Mouse (Mus musculus): ENCODE measurements at regions not wholly inside any gene's neighbourhood (a gene's known extent, or its start where the extent isn't known, plus 50 kb on each side); places are given as distances from the start of the nearest gene placed in this dataset.

DNA sequence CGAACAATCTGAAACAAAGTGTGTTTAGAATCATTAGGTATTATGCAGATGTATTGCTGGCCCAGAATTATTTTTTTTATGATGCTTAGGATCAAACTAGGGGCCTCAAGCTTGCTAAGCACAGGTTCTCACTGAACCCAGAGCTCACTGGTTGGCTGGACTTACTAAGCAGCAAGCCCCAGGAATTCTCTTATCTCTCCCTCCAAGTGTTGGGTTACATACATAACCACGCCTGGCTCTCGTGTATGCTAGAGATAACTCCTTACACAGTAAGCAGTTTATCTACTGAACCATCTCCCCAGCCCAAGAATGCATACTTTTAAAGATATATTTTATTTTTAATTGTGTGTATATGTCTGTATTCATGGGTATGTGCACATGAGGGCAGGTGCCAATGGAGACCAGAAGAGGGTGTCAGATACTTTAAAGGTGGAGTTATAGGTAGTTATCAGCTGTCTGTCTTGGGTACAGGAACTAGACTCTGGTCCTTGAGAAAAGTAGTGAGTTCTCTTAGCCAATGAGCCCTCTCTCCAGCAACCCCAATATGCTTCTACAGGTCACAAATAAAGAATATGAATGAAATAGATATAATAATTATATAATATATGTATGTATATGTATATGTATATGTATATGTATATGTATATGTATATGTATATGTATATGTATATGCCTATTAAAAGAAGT, 86.0 kb upstream of the Xpo1 start:
- no peak for ATAC-seq (ENCODE audit: insufficient number of reproducible peaks, low FRiP score, low TSS enrichment)

DNA sequence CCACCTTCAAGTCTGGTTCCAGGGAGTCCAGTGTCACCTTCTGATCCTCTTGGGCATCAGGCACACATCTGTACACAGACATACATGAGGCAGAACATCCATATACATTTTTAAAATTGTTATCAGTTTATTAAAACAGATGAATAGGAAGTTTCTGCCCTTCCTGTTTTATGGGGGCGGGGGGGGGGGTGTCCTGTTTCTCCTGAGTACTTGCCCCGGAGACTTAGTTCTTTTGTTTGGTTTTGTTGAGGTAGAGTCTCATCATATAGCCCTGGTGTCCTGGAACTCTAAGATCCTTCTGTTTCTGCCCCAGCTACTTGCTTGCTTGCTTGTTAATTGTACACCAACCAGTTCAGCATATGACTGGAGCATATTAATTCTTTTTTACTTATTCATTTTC, 85.0 kb upstream of the Xpo1 start:
- no peak for ATAC-seq (ENCODE audit: insufficient number of reproducible peaks, low FRiP score, low TSS enrichment)

DNA sequence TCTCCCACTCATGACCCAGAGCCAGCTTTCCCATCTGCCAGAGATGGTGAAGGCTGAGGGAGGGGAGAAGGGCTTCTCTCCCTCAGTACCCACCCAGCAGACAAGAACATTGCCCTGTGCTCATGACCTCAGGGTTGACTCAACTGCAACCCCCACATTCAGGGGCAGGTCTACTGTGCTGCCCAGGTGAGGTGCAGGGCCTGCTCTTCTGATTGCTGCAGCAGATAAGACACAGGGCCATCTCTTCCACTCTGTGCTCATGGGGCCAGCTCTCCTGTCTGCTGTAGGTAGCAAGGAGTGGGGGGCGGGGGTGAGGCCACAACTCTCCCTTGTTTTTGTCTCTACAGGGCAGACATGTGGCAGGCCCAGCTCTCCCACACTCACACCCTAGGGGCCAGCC, 84.1 kb upstream of the Xpo1 start:
- no peak for ATAC-seq (ENCODE audit: insufficient number of reproducible peaks, low FRiP score, low TSS enrichment)

DNA sequence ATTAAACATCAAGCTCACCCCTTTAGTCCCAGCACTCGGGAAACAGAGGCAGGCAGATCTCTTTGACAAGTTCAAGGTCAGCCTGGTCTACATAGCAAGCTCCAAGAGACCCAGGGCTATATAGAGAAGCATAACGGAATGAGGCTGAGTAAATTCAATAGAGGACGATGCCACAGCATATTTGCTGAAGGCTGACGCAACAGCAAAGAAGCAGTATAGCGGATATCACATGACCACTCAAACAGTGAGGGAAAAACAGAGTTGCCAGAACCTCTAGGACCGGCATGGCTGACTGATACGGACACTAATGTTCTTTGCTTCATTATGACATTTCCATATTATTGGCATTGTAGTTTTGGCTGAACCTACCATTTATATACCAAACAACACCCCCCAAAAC, 74.2 kb upstream of the Xpo1 start:
- ATAC-seq (ENCODE audit: insufficient number of reproducible peaks, low FRiP score, low TSS enrichment) = no peak

DNA sequence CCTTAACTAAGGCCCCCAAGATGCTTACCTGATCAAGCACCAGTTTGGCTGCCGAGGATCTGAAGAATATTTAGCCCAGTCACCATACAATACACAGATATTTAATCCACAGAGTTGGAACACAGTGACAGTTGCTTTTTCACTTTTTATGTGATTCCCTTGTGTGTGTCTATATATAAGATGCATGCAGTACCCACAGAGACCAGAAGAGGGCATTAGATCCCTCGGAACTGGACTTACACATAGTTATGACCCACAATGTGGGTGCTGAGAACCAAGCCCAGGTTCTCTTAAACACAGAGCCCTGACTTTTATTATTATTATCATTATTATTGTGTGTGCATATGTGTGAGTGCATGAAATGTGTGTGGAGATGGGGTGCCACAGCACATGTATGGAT, 70.6 kb upstream of the Xpo1 start:
- no peak for ATAC-seq (ENCODE audit: insufficient number of reproducible peaks, low FRiP score, low TSS enrichment)

DNA sequence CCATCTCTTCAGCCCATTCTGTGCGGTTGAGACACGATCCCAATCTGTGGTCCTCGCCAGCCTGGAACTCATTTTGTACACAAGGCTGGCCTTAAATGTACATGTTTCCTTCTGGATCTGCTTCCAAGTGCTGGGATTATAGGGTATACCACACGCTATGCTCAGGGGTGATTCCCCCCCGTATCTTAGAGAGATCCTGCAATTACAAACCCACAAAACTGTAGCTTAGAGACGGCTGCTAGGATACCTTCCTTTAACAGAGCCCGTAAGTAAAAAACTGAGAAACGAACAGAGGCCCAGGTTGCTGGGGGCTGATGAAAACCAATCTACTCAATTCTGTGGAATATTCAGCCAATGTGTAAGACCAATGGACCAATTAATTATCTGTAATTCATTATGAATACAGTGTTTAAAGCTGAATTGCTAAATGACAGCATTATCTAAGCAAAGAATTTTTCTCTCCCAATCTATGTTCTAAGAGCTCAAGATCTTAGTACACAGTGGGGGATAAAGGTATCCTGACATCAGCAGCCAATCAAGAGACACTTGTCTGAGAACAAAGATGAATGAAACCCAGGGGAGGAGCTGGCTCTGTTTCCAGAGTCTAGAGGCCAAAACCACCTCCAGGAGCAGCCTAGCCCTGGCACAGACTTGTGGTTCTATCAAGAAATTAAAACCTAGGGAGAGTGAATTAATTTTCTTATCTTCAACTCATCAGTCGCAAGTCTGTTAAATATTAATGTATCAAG, 54.0 kb upstream of the Xpo1 start:
- ATAC-seq (ENCODE audit: insufficient number of reproducible peaks, low FRiP score, low TSS enrichment) = no peak

DNA sequence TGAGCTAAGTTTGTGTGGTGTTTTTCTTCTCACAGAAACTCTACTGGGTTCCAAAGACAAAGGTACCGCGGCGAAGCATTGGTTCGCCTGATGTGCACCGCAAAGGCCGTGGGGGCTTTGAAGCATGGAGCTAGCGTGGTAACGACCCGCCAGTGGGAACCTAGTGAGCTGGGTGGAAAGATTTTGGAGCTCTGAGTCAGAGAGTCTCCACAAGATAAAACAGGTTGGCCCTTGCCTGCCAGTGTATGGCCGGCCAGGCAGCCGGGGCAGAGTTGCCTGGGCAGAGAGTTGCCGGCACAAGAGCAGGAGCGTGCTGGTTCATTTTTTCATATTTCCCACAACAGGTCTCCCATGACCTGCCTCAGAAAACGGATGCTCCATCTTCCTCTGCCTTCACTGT, 52.3 kb upstream of the Xpo1 start:
- ATAC-seq (ENCODE audit: insufficient number of reproducible peaks, low FRiP score, low TSS enrichment) = no peak

DNA sequence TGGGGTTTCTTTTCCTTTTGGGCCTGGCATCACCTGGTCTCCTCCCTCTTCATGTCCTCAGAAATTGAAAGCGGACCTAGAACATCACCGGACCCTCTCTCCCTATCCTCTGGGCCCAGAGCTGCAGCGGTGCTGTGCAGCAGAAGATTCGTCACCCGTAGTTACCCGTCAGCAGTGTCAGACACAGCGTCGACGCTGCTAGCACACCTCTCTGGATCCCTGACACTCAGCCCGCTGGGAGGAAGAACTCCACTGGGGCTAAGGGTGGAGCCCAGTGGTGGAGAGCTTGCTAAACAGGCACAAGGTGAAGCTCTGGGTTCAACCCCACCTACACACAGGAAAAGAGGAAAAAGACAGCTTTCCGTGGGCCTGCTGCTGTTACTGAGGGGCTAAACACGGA, 51.8 kb upstream of the Xpo1 start:
- no peak for ATAC-seq (ENCODE audit: insufficient number of reproducible peaks, low FRiP score, low TSS enrichment)

Data from cerebellum, adult (tissue).